Mouse (Mus musculus) MEL (cell line): ENCODE results near the gene Esyt2. TPM values are rescaled to one million over a fixed set of nuclear protein-coding genes. Genes with fewer than 3 reads are reported as not detected.

ENCODE experiments used
- DNase-seq: peaks from one replicate; pipeline ENCODE4 v3.0.0; 2011; ENCODE audit warnings: low read depth, low spot score
- H3K27ac ChIP-seq: 2 replicates; pipeline ENCODE4 v1.5.1; 2012; ENCODE audit warnings: low read depth, mild to moderate bottlenecking, control low read depth, low read length, moderate library complexity; ENCODE audit not compliant: control insufficient read depth
- H3K27me3 ChIP-seq, 2 experiments: fragments of 150-350 bp in 1 of 2; sonication (generic) in 1 of 2; 2 replicates each; pipeline ENCODE4 v1.6.1; 2012; ENCODE audit warnings: low read length in 2 of 2, mild to moderate bottlenecking in 2 of 2, improper control_type of control experiment in 1 of 2, moderate library complexity in 1 of 2; ENCODE audit not compliant: insufficient read depth in 2 of 2, control insufficient read depth in 1 of 2
- H3K36me3 ChIP-seq, 2 experiments: 2 replicates each; pipeline ENCODE4 v1.6.1; 2012 to 2014; ENCODE audit warnings: low read length in 2 of 2, improper control_type of control experiment in 1 of 2, inconsistent platforms in 1 of 2, mild to moderate bottlenecking in 1 of 2; ENCODE audit not compliant: insufficient read depth in 2 of 2, control insufficient read depth in 1 of 2
- H3K4me1 ChIP-seq, 2 experiments: fragments of 150-350 bp in 1 of 2; sonication (generic) in 1 of 2; 2 replicates each; pipeline ENCODE4 v1.6.1; 2012; ENCODE audit warnings: low read length in 2 of 2, improper control_type of control experiment in 1 of 2, mild to moderate bottlenecking in 1 of 2; ENCODE audit not compliant: insufficient read depth in 2 of 2, control insufficient read depth in 1 of 2
- H3K4me3 ChIP-seq, 2 experiments: fragments of 150-350 bp in 1 of 2; sonication (generic) in 1 of 2; 2 replicates each; pipeline ENCODE4 v1.5.1; 2012; ENCODE audit warnings: low read depth in 2 of 2, low read length in 2 of 2, mild to moderate bottlenecking in 2 of 2, moderate library complexity in 2 of 2, control low read depth in 1 of 2, improper control_type of control experiment in 1 of 2; ENCODE audit not compliant: control insufficient read depth in 1 of 2, insufficient read depth in 1 of 2
- H3K79me2 ChIP-seq: 2 replicates; pipeline ENCODE4 v1.6.1; 2012; ENCODE audit warnings: mild to moderate bottlenecking, low read length, moderate library complexity; ENCODE audit not compliant: control insufficient read depth, poor library complexity, insufficient read depth
- H3K9ac ChIP-seq: 2 replicates; pipeline ENCODE4 v1.6.1; 2012; ENCODE audit warnings: low read depth, mild to moderate bottlenecking, control low read depth, low read length, moderate library complexity; ENCODE audit not compliant: control insufficient read depth, poor library complexity, severe bottlenecking
- H3K9me3 ChIP-seq: fragments of 150-350 bp; sonication (generic); replicated peaks from 2 replicates; pipeline ENCODE4 v1.6.1; 2012; ENCODE audit warnings: mild to moderate bottlenecking, low read length, improper control_type of control experiment, moderate library complexity; ENCODE audit not compliant: insufficient read depth
- BHLHE40 ChIP-seq: IDR thresholded peaks from 2 replicates; pipeline ENCODE4 v1.6.1; 2012; ENCODE audit warnings: low read depth, mild to moderate bottlenecking, inconsistent platforms, low read length, improper control_type of control experiment, borderline replicate concordance
- EP300 ChIP-seq, 2 experiments: IDR thresholded peaks; 2 replicates each; pipeline ENCODE4 v1.6.1; 2011; ENCODE audit warnings: improper control_type of control experiment in 2 of 2, low read length in 2 of 2, low read depth in 1 of 2, mild to moderate bottlenecking in 1 of 2
- GABPA ChIP-seq: IDR thresholded peaks from 2 replicates; pipeline ENCODE4 v1.6.1; 2012; ENCODE audit warnings: low read depth, mild to moderate bottlenecking, inconsistent platforms, low read length, improper control_type of control experiment, moderate library complexity
- GATA1 ChIP-seq: IDR thresholded peaks from 2 replicates; pipeline ENCODE4 v1.6.1; 2011; ENCODE audit warnings: low read depth, low read length, improper control_type of control experiment
- MAFK ChIP-seq: IDR thresholded peaks from 2 replicates; pipeline ENCODE4 v1.6.1; 2011; ENCODE audit warnings: low read depth, mild to moderate bottlenecking, low read length, improper control_type of control experiment, borderline replicate concordance
- MAX ChIP-seq: IDR thresholded peaks from 2 replicates; pipeline ENCODE4 v1.6.1; 2011; ENCODE audit warnings: low read length, improper control_type of control experiment
- RAD21 ChIP-seq: IDR thresholded peaks from 2 replicates; pipeline ENCODE4 v1.6.1; 2011; ENCODE audit warnings: mild to moderate bottlenecking, low read depth, low read length, improper control_type of control experiment
- TAL1 ChIP-seq: IDR thresholded peaks from 2 replicates; pipeline ENCODE4 v1.6.1; 2012; ENCODE audit warnings: mild to moderate bottlenecking, inconsistent platforms, low read length, moderate library complexity, mixed read lengths
- TCF12 ChIP-seq: IDR thresholded peaks from 2 replicates; pipeline ENCODE4 v1.6.1; 2014; ENCODE audit warnings: low read depth, mild to moderate bottlenecking, inconsistent platforms, low read length, improper control_type of control experiment, moderate library complexity
- USF1 ChIP-seq: IDR thresholded peaks from 2 replicates; pipeline ENCODE4 v1.6.1; 2014; ENCODE audit warnings: low read depth, mild to moderate bottlenecking, inconsistent platforms, low read length, improper control_type of control experiment, moderate library complexity
- USF2 ChIP-seq, 2 experiments: IDR thresholded peaks; 2 replicates each; pipeline ENCODE4 v1.6.1; 2011 to 2012; ENCODE audit warnings: improper control_type of control experiment in 2 of 2, low read length in 2 of 2, borderline replicate concordance in 1 of 2, inconsistent platforms in 1 of 2, low read depth in 1 of 2, mild to moderate bottlenecking in 1 of 2; ENCODE audit not compliant: insufficient read depth in 1 of 2
- ZMIZ1 ChIP-seq: IDR thresholded peaks from 2 replicates; pipeline ENCODE4 v1.6.1; 2012; ENCODE audit warnings: low read depth, mild to moderate bottlenecking, inconsistent platforms, low read length, improper control_type of control experiment, moderate library complexity
- ZNF384 ChIP-seq: IDR thresholded peaks from 2 replicates; pipeline ENCODE4 v1.6.1; 2012; ENCODE audit warnings: low read depth, mild to moderate bottlenecking, inconsistent platforms, low read length, improper control_type of control experiment
- polyA plus RNA-seq, 2 experiments: library from polyadenylated mRNA; stranded (reverse) in 1 of 2; unstranded in 1 of 2; fragments of >175 nt in 1 of 2; fragments of >200 nt in 1 of 2; gene quantifications; 2 replicates each; pipeline versions ENCODE4 v1.2.1 to v1.2.4; 2012; ENCODE audit warnings: low replicate concordance in 2 of 2, low read depth in 1 of 2; ENCODE audit not compliant: insufficient read length in 2 of 2, insufficient read depth in 1 of 2, missing spikeins in 1 of 2
- total RNA-seq: library from RNA; depleted of rRNA; stranded (reverse); fragments of 300-350 nt; gene quantifications from 2 replicates; pipeline ENCODE4 v1.2.3, GENCODE M21; 2012

Esyt2 gene
- total and polyA plus RNA-seq, 3 experiments = 45.3 to 77.7 (median 47.5) TPM

DNA sequence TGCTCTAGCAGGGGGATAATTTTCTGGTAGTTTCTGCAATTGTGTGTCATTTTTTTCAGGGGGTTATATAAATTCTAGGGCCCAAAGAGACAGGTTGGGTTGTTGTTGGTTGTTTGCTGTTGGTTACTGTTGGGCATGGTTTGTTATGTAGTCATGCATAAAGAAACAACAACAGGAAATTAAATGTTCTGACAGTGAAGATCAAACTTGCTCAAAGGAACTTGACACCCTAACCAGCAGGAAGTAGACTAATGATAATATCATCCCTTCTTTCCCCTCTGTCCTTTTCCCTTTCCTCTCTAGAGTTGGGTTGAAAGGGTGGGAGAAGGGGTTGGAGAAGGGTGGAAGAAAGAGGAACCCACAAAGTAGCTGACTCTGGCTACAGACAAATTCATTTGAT is 103.0 kb downstream of the Esyt2 start:
- no peak overlapping the region for H3K27ac ChIP-seq
- no peaks in the 10 kb centered on the region for H3K27me3 ChIP-seq
- H3K9me3 ChIP-seq = no peaks in the 10 kb centered on the region
- H3K4me1 ChIP-seq = peaks cover 0 to 4% of the 10 kb centered on the region in 2 experiments; a peak in 1 of 4 replicates
- DNase-seq = no peak
- H3K9ac ChIP-seq = no peak overlapping the region
- H3K36me3 ChIP-seq = peaks cover 0 to 2% of the 10 kb centered on the region in 2 experiments; a peak in 2 of 4 replicates
- no peak overlapping the region for H3K4me3 ChIP-seq
- no peaks in the 10 kb centered on the region for H3K79me2 ChIP-seq
- TF ChIP-seq GABPA (no peak), MAX (no peak), BHLHE40 (no peak)

DNA sequence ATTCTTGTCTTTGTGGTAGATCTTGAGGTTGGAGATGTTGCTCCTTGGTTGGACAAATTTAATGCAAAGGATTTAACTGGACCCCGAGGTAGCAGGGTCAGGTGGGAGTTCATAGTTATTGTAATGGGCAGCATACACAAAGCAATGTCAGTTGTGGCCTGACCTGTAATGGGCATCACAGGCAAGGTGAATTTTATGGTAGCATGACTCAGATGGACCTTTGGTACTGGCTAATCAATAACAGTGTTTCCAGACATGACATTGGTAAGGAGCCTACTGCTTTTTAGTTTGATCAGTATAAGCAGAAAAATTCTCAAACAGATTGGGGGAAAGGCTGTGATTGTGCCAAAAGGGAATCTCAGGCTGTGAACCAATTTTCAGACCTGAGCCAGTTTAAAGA is 105.8 kb downstream of the Esyt2 start:
- H3K27me3 ChIP-seq = no peaks in the 10 kb centered on the region
- TF ChIP-seq RAD21 = no peak
- TF ChIP-seq TCF12 = no peak
- no peak for TF ChIP-seq USF1
- TF ChIP-seq GATA1 = no peak
- TF ChIP-seq MAFK = no peak
- no peak for TF ChIP-seq TAL1
- TF ChIP-seq ZNF384 = no peak
- TF ChIP-seq ZMIZ1 = no peak
- no peak for TF ChIP-seq USF2 (IDR thresholded peaks at IDR 0.05; ENCODE audit: borderline replicate concordance in 1 of 2, insufficient read depth in 1 of 2, low read depth in 1 of 2, low read length in 2 of 2)
- H3K36me3 ChIP-seq = peaks cover 0 to 6% of the 10 kb centered on the region in 2 experiments; a peak in 2 of 4 replicates
- no peak for DNase-seq
- peaks cover 0 to 8% of the 10 kb centered on the region in 2 experiments; a peak in 2 of 4 replicates for H3K4me1 ChIP-seq
- no peaks in the 10 kb centered on the region for H3K9me3 ChIP-seq
- no peak overlapping the region for H3K9ac ChIP-seq
- H3K27ac ChIP-seq = no peak overlapping the region
- H3K79me2 ChIP-seq = no peaks in the 10 kb centered on the region
- no peak overlapping the region for H3K4me3 ChIP-seq

DNA sequence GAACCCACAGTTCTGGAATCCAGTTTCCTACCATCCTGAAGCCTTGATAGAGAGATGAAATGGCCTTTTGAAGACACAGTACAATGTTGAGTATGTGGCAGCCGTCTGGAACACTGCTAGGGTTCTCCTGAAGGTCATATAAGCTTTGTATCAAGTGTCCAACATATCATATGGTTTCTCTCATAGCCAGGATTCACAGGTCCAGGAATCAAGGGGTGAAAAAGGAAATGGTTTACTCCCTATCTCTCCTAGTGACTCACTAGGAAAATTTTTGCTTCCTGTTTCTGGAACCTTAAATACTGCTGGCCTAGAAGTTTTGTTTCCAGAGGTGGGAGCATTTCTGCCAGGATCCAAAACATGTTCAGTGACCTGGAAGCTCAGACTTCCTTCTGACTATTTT is 108.9 kb downstream of the Esyt2 start:
- no peaks in the 10 kb centered on the region for H3K9me3 ChIP-seq
- no peak overlapping the region for H3K4me3 ChIP-seq
- peaks cover 0 to 4% of the 10 kb centered on the region in 2 experiments; a peak in 1 of 4 replicates for H3K4me1 ChIP-seq
- H3K27me3 ChIP-seq = no peaks in the 10 kb centered on the region
- H3K79me2 ChIP-seq = no peaks in the 10 kb centered on the region
- H3K27ac ChIP-seq = no peak overlapping the region
- H3K36me3 ChIP-seq = peaks cover 0 to 4% of the 10 kb centered on the region in 2 experiments; a peak in 2 of 4 replicates
- peak in 1 of 2 experiments; percentile 36; a peak in 1 of 4 replicates for TF ChIP-seq EP300 (IDR thresholded peaks at IDR 0.05; ENCODE audit: low read depth in 1 of 2, low read length in 2 of 2)
- TF ChIP-seq TCF12 = no peak
- TF ChIP-seq ZNF384 = no peak
- TF ChIP-seq TAL1 = no peak
- H3K9ac ChIP-seq = no peak overlapping the region
- DNase-seq = no peak
